Mouse (Mus musculus) cerebellum, adult 9-10 months (tissue): ENCODE measurements around the gene Crisp4.

Source experiments
- DNase-seq: peaks from one replicate; pipeline ENCODE4 v3.0.0; 2022

The Crisp4 gene

GRCm38 (mm10) chr1:18145802-18146201 is at the start of gene Crisp4:
Gene Crisp4 (minus strand): TSS chr1:18145902.
- DNase-seq, result no peak

- DNase-seq, result no peak
Measured at GRCm38 (mm10) chr1:18191719-18192118, 46.0 kb upstream of the Crisp4 start.

- no peak for DNase-seq
Measured at GRCm38 (mm10) chr1:18190714-18191712, 45.3 kb upstream of the Crisp4 start.

GRCm38 (mm10) chr1:18181167-18181566 is 35.5 kb upstream of the Crisp4 start:
- DNase-seq, result peak; percentile 24

GRCm38 (mm10) chr1:18170573-18170972 is 24.9 kb upstream of the Crisp4 start:
- no peak for DNase-seq

- peak; percentile 55 for DNase-seq
Measured at GRCm38 (mm10) chr1:18168261-18168660, 22.6 kb upstream of the Crisp4 start.

- no peak for DNase-seq
Measured at GRCm38 (mm10) chr1:18159082-18159481, 13.4 kb upstream of the Crisp4 start.

GRCm38 (mm10) chr1:18148211-18148610 is 2.5 kb upstream of the Crisp4 start:
- DNase-seq, result no peak

- DNase-seq, result no peak
Measured at GRCm38 (mm10) chr1:18131691-18132090, 14.0 kb downstream of the Crisp4 start.

- DNase-seq, result no peak
Measured at GRCm38 (mm10) chr1:18129983-18130382, 15.7 kb downstream of the Crisp4 start.

- DNase-seq, result peak; percentile 4
Measured at GRCm38 (mm10) chr1:18106720-18107355, 38.9 kb downstream of the Crisp4 start.

GRCm38 (mm10) chr1:18105866-18106529 is 39.7 kb downstream of the Crisp4 start:
- peak; percentile 18 for DNase-seq

- no peak for DNase-seq
Measured at GRCm38 (mm10) chr1:18105029-18105865, 40.5 kb downstream of the Crisp4 start.
